Mouse (Mus musculus): ENCODE data around the gene Ippk.
A peak's percentile ranks its signal among the peaks of the same experiment; 100 is the strongest.

Ippk gene

GRCm38 (mm10) chr13:49420754-49421605 lies at the start of gene Ippk:
Gene Ippk (plus strand): TSS chr13:49421249.
- peak; percentile 96 for DNase-seq (ENCODE audit: low read depth)

GRCm38 (mm10) chr13:49371428-49371899 lies 49.6 kb upstream of the Ippk start:
- DNase-seq (ENCODE audit: low read depth): no peak

- no peak for DNase-seq (ENCODE audit: low read depth)
These were observed 48.5 kb upstream of the Ippk start for GRCm38 (mm10) chr13:49372370-49373060.

DNA sequence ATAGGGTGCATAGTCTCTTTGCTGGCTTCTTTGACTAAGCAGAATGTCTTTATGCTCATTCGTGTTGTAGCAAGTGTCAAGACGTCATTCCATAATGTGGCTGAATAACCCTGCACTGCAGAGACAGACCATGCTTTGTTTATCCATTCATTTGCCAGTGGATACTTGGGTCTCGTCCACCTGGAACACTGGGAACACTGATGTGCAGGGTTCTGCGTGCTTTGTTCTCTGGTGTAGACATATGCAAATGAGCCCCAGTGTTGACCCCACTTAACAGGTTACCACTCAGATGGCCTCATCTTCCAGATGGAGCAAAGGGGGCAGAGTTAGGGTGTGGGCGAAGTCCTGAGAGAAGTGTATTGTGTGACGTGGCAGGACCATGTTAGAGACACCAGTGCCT lies 46.7 kb upstream of the Ippk start:
- DNase-seq (ENCODE audit: low read depth): no peak

- no peak for DNase-seq (ENCODE audit: low read depth)
These were observed 46.3 kb upstream of the Ippk start for GRCm38 (mm10) chr13:49374730-49375129.

DNA sequence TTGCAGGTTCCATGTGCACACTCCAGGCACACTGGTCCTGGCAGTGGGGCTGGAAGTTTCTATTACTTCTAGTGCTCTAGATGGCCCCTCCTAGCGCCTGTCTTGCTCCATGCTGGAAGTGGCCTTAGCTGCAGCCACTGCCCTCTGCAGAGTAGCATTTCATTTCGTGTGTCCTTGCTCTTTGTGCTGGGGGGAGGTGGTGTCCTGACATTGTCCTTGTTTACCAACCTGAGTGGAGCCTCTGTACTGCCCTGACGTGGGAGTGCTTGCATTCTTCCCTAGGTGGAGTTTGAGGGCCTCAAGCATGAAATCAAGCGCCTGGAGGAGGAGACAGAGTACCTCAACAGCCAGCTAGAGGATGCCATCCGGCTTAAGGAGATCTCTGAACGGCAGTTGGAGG lies 43.4 kb upstream of the Ippk start:
- no peak for DNase-seq (ENCODE audit: low read depth)

GRCm38 (mm10) chr13:49379301-49379700 lies 41.7 kb upstream of the Ippk start:
- no peak for DNase-seq (ENCODE audit: low read depth)

GRCm38 (mm10) chr13:49381230-49381629 lies 39.8 kb upstream of the Ippk start:
- peak; percentile 66 for DNase-seq (ENCODE audit: low read depth)

GRCm38 (mm10) chr13:49382997-49383396 lies 38.1 kb upstream of the Ippk start:
- no peak for DNase-seq (ENCODE audit: low read depth)

GRCm38 (mm10) chr13:49384751-49385463 lies 36.1 kb upstream of the Ippk start:
- no peak for DNase-seq (ENCODE audit: low read depth)

- no peak for DNase-seq (ENCODE audit: low read depth)
These were observed 29.7 kb upstream of the Ippk start for GRCm38 (mm10) chr13:49391374-49391773.

GRCm38 (mm10) chr13:49393579-49393978 lies 27.5 kb upstream of the Ippk start:
- DNase-seq (ENCODE audit: low read depth): no peak

GRCm38 (mm10) chr13:49394886-49395447 lies 26.1 kb upstream of the Ippk start:
- no peak for DNase-seq (ENCODE audit: low read depth)

GRCm38 (mm10) chr13:49396798-49397197 lies 24.3 kb upstream of the Ippk start:
- no peak for DNase-seq (ENCODE audit: low read depth)

DNA sequence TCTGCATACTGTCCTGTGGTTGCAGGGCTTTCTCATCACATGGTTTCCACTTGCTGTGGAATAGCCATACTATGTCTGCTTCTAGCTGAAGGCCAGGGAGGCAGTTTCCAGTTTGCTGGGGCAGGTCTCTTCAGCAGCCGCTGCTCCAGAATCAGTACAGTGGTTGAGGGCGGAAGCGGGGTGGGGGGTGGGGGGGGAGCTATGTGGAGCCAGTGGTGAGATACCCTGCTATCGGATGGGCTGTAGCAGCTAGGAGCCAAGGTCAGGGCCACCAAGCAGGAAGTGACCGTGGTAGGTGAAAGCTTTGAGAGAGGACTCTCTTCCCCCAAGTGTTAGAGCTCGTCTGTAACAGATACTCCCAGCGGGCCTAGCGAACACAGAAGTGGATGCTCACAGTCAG lies 22.9 kb upstream of the Ippk start:
- DNase-seq (ENCODE audit: low read depth): no peak

DNA sequence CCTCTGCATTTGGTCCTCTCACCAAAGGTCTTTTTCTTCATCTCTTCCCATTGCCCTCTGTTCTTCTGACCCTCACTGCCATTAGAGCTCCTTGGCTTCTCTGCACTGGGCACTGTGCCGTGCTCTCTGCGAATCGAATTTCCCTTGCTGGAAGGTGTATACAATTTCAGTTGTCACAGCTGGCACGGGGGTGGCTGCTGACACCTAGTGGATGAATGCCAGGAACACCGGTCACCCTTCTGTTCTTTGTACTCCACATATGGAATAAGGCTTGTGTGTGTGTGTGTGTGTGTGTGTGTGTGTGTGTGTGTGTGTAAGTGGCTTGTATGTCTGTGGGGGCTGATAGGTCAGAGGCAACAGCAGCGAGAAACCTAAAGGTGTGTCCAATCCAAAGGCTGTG lies 20.9 kb upstream of the Ippk start:
- no peak for DNase-seq (ENCODE audit: low read depth)

DNA sequence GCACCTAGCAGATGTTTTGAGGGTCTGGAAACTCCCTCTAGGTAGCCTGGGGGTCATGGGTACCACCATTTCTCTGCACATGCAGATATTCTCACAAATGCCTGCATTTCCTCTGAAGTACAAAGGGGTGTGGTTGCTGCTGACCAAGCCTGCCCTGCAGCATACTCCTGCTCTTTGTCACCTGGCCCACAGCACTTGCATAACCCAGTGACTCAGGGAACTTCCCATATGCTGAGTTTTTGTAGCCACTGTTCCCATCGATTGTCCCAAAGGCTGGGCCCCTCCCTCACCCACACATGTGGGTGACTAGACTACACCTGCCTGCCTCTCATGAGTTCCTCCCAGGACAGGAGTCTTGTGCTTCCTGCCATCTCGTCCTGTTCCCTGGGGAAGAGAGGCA lies 18.4 kb upstream of the Ippk start:
- DNase-seq (ENCODE audit: low read depth): no peak

GRCm38 (mm10) chr13:49407795-49408194 lies 13.3 kb upstream of the Ippk start:
- DNase-seq (ENCODE audit: low read depth): no peak

GRCm38 (mm10) chr13:49421606-49421917 lies 513 bp downstream of the Ippk start:
- no peak for DNase-seq (ENCODE audit: low read depth)

DNA sequence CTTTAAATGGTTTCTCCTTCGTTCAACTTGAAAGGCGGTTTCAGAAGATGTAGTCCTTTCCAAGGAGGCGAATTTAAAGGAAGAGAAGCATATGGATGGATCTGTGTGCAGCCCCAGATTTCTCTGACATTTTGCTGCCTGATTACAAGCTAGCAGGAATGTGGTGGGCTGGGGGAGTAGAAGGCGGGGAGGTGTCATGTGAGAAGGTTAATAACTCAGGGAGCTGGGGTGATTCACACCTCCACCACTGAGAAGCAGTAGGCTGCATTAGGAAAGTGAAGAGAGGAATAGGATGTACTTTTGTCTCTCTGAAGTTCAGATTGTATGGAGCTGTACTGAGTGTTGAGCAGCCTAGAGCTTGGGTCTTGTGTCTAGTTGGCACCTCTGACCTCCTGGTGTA lies 910 bp downstream of the Ippk start:
- no peak for DNase-seq (ENCODE audit: low read depth)

DNA sequence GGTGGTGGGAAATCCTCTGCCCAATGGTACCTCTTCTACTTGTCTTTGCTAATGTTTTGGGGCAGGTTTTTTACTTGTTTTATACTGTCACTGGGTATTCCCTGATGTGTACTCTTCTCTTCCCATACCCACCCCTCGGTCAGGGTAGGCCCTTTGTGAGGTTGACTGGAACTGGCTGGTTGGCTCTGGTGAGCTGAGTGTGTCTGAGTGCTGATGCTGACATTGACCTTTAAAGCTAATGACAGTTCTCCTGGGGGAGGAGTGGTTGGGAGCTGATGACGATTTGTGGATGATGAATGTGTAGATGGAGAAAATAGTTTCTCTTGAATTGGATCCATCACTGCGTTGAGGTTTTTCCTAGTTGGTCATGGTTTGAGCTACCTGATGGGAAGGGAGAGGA lies 5.7 kb downstream of the Ippk start:
- DNase-seq (ENCODE audit: low read depth): no peak

- no peak for DNase-seq (ENCODE audit: low read depth)
These were observed 7.1 kb downstream of the Ippk start for GRCm38 (mm10) chr13:49428042-49428675.
